Mouse (Mus musculus) testis, adult 2 months (tissue): ENCODE data around the gene Sept10.

Experiments
- CTCF ChIP-seq: fragments of 200-500 bp; IDR thresholded peaks from 2 replicates; pipeline ENCODE4 v1.5.1; 2012; ENCODE audit warnings: low read depth, mild to moderate bottlenecking, inconsistent platforms, low read length, moderate library complexity; ENCODE audit not compliant: control insufficient read depth, insufficient read depth, insufficient replicate concordance
- POLR2A ChIP-seq: fragments of 200-500 bp; IDR thresholded peaks from 2 replicates; pipeline ENCODE4 v1.6.1; 2012; ENCODE audit warnings: low read depth, mild to moderate bottlenecking, inconsistent platforms, low read length, moderate library complexity; ENCODE audit not compliant: control insufficient read depth

DNA sequence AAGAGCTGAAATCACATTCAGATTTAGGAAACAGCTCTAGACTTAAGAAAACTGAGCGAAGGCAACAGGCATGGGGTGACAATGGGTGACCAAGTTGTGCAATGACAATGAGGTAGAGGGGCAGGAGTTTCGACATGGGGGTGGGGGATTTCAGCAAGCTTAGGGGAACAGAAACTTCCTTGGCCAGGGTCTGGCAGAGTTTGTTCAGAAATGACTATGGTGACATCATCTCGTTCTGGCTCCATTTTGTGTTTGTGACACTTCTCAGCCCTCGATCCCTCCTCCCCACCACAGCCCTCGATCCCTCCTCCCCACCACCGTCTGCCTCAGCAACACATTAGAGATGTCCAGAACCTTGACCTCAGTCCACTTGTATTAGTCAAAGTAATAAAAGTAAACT is 14.8 kb upstream of the Sept10 start:
- TF ChIP-seq CTCF (no peak), POLR2A (no peak)
